Mouse (Mus musculus) kidney, adult 18-20 months (tissue): ENCODE measurements around the gene Fndc9.

Experiments used
- DNase-seq: peaks from one replicate; pipeline ENCODE4 v3.0.0; 2021

The Fndc9 gene

GRCm38 (mm10) chr11:46236976-46237375, 1.6 kb downstream of the Fndc9 start:
- DNase-seq, result peak; percentile 82

DNA sequence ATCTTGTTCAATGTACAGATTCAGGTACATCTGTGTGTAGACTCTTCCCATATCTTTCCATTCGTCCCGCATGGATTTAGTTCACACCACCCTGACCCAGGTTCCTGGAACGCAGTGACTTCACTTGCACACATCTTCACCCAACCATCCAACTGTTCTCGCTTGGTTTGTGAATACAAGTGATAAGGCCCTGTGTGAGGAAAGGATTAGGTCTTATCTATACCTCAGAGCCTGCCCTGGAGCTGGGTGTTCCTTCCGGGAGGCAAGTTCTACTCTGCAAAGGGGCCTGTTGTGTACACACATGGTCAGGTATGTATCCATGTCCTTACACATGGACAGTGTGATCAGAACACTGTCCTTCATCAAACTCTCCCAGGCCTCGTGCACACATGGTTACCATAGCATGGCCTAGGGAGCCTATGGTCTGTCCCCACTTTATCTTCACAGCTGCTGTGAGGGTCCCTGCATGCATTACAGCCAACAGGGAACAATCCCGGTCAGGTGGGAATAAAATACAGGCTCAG, 5.9 kb downstream of the Fndc9 start:
- DNase-seq, result no peak

GRCm38 (mm10) chr11:46241985-46242384, 6.7 kb downstream of the Fndc9 start:
- DNase-seq, result no peak

- no peak for DNase-seq
Observed at GRCm38 (mm10) chr11:46244731-46245604, 9.6 kb downstream of the Fndc9 start.

- no peak for DNase-seq
Observed at GRCm38 (mm10) chr11:46245926-46246325, 10.6 kb downstream of the Fndc9 start.

- no peak for DNase-seq
Observed at GRCm38 (mm10) chr11:46246393-46246792, 11.1 kb downstream of the Fndc9 start.

DNA sequence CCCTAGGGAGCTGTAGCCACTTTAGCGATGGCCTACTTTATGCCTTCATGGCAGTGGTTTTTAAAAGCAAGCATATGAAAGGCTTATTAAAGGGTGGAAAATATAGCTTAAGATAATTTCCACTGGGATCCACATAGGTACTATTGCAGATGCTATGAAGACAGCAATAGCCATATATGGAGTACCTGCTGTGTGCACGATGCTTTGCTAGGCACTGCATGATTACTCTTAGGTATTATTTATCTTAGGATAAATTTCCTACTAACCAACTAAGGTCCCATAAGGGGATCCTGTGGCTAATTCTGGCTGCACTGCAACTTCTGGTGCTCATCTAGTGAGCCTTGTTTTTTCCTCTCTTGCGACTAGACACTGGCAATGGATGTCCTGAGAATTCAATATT, 13.0 kb downstream of the Fndc9 start:
- no peak for DNase-seq

DNA sequence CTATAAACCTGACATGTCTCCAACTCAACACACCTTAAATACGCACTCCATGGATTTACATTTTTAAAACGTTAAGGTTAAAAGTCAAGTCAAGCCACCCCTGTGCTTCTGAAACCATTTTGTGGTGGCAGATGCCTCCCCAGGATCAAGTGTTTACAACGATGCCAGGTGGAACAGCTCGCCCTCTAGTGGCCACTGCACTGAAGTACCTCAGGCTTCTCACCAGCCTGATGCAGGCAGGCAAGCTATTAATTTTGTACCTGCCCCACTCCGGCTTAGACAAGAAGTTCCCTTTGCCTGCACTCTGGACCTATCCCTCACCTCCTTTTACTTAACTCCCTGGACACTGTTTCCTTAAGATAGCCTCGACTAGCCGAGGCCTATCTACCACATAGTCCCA, 16.7 kb downstream of the Fndc9 start:
- DNase-seq, result peak; percentile 72

GRCm38 (mm10) chr11:46255291-46255690, 20.0 kb downstream of the Fndc9 start:
- no peak for DNase-seq

GRCm38 (mm10) chr11:46258207-46258606, 22.9 kb downstream of the Fndc9 start:
- peak; percentile 40 for DNase-seq

- no peak for DNase-seq
Observed at GRCm38 (mm10) chr11:46258749-46259148, 23.4 kb downstream of the Fndc9 start.

DNA sequence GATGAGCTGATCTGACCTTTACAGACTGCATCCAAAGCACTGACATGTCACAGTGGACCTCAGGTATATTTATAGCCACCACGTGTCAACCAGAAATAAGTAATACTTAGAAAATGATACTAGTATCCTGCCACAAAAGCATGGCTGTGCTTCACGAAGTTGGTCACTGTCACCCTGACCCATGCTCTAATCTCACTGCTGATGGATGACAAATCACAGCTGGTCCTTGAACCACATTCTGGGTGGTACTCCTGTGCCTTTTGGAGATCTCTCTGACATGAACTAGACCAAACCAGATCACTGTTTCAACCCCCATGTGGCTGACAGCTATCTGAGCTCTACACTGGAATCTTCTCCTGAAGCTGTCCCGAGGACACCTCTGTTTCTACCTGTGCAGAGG, 27.5 kb downstream of the Fndc9 start:
- no peak for DNase-seq

DNA sequence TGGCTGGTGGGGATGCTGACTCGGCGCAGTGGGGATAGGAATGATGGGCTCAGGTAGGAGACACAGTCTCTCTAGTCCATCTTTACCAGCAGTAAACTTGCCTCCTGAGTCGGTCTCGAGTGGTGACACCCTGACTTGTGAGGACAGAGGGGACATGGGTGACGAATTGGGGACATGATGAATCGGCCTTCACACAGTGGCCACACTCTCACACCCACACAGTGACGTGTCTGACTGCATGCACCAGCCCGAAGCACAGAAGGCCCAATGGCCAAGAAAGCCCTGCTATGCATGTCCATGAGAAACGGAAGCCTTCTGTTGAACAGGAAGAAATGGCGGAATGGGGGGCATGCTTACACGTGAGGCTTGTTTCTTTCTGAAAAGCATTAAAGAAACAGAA, 28.0 kb downstream of the Fndc9 start:
- DNase-seq, result no peak

DNA sequence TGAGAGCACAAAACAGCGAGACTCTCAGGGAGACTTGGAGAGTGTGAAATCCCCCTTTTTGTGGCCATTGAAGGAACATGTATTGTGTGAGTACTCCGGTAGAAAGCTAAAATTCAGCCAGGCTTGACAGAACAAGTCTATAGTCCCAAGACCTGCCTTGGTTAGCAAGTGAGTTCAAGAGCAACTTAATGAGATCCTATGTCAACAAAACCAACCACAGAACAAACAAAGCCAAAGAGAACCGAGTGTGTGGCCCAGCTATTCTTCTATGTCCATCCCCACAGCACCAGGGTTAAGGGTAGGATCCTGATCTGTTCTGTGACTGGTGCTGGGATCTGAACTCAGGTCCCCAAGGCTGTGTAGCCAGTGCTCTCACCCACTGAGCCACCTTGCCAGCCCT, 29.3 kb downstream of the Fndc9 start:
- no peak for DNase-seq

DNA sequence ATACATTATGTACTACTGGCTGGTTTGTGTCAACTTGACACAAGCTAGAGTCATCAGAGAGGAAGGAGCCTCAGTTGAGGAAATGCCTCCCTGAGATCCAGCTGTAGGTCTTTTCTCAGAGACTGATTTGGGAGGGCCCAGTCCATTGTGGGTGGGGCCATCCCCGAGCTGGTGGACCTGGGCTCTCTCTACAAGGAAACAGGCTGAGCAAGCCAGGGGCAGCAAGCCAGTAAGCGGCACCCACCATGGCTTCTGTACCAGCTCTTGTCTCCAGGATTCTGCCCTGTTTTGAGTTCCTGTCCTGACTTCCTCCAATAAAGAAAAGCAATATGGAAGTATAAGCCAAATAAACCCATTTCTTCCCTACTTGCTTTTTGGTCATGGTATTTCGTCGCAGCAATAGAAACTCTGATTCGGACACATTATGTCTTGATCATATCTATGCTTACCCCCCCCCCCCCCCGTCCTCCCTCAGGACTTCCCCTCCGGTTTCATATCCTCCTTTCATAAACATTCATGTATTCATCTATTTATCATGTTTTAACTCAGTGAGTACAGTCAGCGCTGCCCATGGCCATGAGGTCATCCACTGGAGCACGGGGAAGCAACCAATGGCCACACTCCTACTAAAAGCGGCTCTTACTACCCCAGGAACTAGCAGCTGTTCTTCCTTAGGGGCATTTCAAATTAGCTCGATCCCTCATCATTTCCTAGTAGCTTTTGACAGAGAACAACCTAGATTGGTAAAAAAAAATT, 29.9 kb downstream of the Fndc9 start:
- DNase-seq, result no peak

DNA sequence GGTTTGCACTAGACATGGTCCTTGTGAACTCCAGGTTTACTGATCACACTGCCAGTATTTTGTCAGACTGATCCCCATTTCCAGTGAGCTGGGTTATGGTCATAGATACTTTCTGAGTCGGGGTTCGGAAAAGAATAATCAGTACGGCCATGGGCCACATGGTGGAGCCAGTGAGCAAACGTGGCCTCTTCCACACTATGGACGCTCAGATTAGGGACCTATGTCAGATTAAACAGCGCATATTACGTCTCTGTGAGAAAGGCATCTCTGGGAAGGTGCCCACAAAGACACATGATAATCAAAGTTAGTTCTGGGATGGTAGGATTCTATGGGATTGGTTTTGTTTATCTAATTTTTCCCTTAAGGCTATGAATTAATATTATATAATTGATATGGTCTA, 33.7 kb downstream of the Fndc9 start:
- peak; percentile 72 for DNase-seq

DNA sequence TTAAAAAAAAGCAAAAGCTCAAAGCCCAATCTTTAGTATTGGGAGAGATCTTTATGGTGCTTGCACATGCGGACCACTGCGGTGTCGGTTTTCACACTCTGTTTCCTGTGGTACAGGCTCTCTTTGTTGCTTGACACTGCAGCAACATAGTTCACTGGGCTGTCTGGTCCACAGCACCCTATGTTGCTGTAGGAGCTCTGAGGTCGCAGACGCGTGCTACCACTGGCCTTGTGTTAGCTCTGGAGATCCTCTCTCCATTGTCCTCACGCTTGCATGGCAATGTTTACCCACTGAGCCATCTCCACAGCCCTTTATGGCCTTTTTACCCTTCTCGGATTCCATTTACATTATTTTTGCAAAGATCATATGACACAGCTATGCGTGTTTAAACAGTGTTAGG, 34.1 kb downstream of the Fndc9 start:
- DNase-seq, result no peak

DNA sequence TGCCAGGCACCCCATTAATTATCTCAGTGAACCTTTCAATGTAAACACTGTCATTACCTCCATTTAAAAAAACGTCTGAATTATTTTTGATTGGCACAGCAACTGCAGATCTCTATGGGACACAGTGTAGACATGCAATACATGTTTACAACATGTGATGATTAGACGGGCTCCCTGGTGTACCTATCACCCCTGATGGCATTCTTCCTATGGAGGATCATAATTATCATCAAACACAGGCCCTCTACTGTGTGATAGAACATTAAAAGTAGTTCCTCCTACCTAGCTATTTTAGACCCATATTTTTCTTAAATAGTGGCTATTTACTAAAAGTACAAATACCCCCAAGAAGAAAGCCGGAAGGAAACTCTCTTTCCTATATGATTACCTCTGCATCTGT, 34.6 kb downstream of the Fndc9 start:
- no peak for DNase-seq

GRCm38 (mm10) chr11:46272058-46272681, 36.8 kb downstream of the Fndc9 start:
- DNase-seq, result no peak

DNA sequence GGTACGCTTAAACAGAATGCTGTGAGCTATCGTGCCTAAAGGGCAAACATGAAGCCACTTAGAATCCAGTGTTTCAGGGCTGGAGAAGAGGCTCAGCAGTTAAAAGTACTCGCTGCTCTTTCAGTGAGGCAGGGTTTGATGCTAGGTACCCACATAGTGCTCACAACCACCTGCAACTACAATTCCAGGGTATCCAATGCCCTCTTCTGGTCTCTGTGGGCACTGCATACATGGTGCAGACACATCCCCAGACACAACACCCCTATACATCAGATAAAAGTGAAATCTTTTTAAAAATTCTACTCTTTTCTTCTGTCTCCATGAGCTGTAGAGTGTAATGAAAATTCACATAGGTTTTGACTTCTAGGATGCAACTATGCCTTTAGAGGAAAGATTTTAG, 38.6 kb downstream of the Fndc9 start:
- no peak for DNase-seq

DNA sequence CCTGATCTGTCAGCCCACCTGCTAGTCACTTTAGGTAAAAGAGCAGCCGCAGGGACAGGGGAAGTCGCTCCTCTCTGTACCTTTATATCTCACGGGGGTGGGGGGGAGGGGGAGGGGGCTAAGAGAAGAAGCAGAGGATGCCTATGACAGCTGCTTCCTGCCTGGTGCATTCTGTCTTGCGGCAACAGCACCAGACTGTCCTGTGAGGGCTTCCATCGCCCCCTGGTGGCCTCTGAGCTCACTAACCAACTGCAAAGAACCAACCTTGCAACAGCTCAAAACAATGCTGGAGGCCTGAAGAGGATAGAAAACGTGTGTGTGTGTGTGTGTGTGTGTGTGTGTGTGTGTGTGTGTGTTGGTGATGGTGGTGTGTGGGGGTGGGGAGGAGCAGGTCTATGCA, 40.0 kb downstream of the Fndc9 start:
- peak; percentile 79 for DNase-seq

DNA sequence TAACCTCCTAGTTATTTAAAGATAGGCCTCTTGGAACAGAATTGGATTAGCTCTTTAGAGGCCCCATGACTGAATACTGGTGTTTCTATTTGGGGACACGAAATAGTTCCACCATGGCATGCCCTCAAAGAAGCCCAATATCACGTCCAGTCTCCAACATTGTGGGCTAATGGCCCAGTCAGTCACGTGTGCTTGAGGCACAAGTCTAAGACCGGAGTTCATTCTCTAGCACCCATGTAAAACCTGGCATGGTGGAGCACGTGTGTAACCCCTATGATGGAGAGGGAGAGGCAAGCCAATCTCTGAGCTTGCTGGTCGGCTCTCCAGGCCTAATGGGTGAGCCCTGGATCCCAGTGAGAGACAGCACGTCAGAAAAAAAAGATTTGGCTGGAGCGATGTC, 40.8 kb downstream of the Fndc9 start:
- DNase-seq, result no peak

DNA sequence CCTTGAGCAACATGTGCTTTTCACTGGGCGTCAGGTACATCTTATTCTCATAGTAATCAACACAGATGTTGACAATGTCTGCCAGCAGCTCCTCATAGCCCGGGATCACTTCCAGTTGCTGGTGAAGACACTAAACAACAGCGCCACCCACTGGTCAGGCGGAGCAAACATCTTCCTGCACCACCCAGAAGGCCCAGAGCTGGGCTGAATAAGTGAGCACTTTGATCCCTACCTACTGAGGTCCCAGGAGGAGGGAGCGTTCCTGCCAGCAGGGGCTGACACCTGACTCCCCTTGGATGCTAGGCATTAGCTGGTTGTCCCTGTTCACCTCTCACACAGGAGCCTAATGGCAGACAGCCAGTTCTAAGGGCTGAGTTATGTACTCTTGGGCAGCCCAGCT, 41.4 kb downstream of the Fndc9 start:
- DNase-seq, result peak; percentile 62

DNA sequence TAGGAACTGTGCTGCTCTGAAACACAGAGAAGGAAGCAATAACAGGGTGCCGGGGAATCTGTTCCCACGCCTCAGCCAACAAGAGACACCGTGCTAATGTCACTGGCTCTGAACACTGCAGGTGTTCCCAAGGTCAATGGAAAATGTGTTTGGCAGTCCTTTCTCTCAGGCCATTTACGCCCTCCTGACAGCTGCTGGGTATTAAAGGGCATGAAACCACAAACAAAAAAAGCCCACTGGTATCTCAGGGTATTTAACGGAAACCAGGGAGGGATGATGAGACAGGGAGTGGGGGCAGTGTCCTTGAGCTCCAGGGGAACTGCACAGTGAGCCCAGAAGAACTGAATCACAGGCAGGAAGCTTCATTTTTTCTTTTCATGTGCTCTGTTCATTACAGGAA, 42.8 kb downstream of the Fndc9 start:
- DNase-seq, result no peak
